Mouse (Mus musculus) ovary, adult 18-20 months (tissue): ENCODE data around the gene Phgr1.

Experiments used
- DNase-seq: peaks from one replicate; pipeline ENCODE4 v3.0.0; 2022; ENCODE audit warnings: low spot score, mixed read lengths

Phgr1 gene

DNA sequence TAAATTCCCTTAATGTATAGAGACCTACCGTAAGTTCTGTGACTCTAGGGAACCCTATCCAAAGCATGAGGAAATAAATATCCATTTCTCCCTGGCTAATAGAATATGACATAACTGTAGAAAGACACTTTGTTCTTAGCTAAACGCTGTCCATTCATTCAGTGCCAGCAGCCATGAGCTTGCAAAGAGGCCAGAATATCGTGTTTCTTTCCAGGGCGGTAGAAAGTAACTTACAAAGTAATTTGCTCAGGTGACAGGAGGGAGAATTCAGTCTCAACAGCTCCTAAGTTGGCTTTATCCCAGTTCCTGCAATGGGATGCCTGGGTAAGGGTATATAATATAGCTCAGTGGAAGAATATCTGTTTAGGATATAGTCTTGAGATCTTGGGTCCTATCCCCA lies 51.8 kb downstream of the Phgr1 start:
- no peak for DNase-seq
